Mouse (Mus musculus): ENCODE results near the gene Ucp3. TPM values are rescaled to one million over a fixed set of nuclear protein-coding genes. Genes with fewer than 3 reads are reported as not detected.

Gene Ucp3
- total RNA-seq, 2 experiments from 2014 or later = 46.7 to 47.5 TPM

DNA sequence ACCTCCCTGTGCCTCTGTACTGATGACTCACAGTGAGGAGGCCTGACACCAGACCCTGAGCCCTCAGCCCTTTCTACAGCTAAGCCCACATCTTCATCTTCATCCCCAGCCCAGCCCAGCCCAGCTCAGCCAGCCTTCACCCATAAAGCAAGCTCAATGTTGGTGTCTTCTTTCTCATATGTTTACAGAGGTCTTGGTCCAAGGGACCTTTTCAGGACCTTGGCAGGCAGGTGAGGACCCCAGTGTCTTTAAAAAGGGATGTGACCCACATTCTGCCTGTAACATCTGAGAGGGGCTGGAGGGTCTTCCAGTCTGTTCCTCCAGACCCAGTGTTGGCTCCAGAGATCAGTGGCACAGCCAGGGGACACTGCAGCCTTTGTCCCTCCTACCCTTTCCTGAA is 26.7 kb downstream of the Ucp3 start:
- no peak for DNase-seq (ENCODE audit: low spot score in 2 of 2)

DNA sequence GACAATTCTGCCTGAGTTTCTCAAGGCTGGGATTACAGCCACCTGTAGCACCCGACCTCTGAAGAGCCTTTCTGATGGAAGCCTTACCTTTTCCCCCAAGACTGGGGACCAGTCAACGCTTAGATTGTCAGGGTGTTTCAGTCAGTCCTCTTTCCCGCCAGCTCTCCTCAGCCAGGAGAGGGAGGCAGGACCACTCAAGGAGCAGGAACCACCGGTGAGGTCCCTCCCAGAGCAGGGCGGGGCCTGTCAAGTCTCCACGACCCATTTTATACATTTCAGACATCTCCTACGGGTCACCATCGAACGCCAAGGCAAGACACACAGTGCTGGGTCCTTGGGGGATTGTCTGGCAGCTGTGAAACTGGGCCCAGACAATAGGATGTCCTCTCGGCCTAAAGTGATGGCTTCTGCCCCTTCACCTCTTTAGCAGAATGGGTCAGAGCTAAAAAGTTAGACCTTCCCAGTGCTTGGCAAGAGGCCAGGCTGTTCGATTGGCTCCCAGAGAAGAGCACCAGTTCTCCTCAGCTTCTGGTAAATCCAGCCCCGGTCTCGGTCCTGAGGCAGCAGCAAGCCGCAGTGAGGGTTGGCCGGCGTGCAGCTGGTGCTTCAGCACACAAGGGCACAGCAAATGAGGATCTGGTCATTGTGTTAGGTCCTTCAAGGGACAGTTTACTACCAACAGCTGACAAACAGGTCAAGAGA is 27.6 kb downstream of the Ucp3 start:
- no peak for DNase-seq (ENCODE audit: low spot score in 2 of 2)

DNA sequence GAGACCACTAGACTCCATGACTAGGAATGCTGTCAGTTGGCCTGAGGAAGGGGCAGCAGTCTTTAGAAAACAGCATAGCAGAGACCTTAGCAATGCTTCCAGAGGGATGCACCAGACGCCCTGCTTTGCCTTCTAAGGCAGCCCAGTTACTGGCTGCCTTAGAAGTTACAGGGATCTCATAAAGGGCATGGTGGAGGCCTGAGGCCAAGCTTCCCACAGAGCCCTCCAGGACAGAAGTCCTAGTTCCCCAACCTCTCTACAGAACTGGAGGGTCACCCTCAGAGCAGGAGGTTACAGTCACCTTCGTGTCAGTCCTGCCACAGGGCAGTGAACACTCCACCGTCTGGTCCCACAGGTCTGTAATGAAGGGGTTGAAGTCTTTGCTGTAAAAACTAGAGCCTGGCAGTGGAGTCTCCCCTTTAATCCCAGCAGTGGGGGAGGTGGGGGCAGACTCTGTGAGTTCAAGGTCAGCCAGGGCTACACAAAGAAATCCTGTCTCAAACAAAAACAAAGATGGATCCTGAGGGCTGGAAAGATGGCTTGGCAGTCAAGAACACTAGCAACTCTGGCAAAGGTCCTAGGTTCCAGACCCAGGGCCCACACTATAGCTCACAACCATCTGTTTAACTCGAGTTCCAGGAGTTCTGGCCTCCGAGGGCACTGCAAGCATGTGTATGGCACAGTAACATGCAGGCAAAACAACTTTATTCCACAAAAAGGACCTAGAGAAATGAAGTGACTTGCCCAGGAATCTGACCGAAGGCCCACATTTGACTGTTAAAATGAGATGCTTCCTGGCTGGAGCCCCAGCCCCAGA is 28.4 kb downstream of the Ucp3 start:
- no peak for DNase-seq (ENCODE audit: low spot score in 2 of 2)

DNA sequence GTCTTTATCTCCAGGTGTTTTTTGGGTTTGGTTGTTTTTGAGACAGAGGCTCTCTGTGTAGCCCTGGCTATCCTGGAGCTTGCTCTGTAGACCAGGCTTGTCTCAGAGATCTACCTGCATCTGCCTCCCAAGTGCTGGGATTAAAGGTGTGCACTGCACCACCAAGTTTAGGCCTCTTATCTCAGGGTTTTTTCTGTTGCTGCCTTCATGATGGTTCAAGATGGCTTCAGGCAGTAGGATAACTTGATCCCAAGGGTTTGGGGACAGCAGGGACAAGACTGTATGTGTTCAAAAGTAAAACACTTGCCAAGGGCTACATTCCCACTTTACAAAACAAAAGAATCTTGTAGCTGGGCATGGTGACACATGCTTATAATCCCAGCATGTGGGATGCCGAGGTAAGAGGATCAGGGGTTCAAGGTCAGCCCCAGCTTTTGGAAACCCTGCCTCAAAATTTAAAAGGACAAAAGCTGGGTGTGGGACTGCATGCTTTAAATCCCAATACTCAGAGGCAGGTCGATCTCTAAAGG is 29.1 kb downstream of the Ucp3 start:
- no peak for DNase-seq (ENCODE audit: low spot score in 2 of 2)

DNA sequence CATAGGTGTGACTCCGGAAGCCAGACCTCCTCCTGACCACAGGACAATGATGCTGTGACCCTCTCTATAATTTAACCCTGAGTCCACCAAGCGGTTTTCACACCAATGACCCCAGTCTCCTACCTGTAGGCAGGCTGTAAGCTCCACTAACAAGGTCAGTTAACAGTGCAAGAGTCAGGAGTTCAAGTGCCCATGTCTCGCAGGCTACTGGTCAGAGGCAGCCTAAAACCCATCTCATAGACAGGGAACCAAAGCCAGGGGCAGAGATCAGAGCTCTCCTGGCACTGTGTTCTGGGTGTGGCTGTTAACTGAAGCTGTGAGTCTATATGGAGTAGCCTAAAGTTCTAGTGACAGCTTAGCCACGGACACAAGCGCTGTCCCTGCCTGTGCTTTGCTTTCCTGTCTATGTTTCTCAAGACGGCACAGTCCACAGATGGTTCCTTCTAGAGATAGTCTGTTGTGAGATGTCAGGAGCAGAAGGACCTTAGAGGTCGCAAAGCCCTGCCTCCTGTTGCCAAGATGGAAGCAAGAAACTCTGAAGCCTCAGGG is 29.7 kb downstream of the Ucp3 start:
- no peak for DNase-seq (ENCODE audit: low spot score in 2 of 2)

DNA sequence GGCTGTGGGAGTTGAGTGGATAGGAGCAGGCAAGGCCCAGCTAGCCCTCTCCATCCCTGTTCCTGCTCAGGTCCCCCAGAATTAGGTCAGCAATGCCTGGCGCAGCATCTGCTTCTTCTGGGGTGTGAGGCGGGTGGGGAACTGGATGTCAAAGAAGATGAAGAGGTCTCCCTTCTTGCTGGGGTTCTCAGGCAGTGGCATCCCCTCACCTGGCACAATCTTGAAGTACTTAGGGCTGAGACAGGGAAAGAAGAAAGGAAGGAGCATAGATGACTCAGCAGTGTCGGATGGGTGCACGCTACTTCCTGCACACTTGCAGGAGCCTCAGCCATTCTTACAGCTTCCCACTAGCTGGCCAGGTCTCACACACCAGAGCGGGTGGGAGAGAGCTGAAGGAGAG is 30.3 kb downstream of the Ucp3 start:
- DNase-seq (ENCODE audit: low spot score in 2 of 2) = no peak

DNA sequence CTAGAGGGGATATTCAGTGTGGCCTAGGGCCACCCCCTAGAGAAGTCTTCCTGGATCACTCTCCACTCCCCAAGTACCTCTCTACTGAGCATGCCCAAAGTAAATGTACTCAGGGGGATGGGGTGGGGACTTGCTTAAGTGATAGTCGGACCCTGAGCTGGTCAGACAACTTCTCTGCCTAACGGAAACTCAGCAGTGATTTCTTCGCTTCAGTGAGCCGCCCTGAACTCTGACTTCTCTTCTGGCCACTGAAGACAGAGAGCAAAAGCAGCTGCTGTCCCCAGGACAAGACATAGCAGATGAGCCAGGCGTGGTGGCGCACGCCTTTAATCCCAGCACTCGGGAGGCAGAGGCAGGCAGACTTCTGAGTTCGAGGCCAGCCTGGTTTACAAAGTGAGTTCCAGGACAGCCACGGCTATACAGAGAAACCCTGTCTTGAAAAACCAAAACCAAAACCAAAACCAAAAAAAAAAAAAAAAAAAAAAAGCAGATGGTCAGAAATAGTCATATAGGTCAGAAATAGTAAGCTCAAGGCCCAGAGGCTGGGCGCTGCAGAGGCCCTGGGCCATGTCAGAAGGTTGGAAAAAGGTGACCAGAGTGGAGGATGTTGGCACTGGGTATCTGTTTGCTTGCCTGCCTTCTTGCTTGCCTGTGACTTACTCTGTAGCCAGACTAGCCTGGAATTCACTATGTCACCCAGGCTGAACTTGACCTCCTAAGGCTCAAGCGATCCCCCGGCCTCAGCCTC is 32.1 kb downstream of the Ucp3 start:
- no peak for DNase-seq (ENCODE audit: low spot score in 2 of 2)

DNA sequence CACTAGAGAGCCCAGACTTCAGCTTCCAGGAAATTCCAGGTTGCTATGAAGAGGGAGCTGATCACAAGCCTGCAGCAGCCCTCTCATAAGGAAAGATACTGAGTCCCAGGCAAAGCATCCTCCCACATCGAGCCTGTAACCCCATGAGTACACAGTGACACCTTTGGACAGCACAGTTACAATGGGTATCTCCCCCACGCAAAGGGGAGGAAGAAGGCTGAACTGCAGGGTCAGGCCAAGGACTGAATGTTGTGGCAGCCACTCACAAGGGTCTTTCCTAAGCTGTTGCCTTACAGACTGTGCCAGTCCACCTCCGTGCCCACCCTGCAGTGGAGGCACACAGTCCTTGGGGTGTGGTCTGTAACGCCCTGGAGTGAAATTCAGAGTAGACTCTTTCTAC is 33.7 kb downstream of the Ucp3 start:
- DNase-seq (ENCODE audit: low spot score in 2 of 2) = no peak

DNA sequence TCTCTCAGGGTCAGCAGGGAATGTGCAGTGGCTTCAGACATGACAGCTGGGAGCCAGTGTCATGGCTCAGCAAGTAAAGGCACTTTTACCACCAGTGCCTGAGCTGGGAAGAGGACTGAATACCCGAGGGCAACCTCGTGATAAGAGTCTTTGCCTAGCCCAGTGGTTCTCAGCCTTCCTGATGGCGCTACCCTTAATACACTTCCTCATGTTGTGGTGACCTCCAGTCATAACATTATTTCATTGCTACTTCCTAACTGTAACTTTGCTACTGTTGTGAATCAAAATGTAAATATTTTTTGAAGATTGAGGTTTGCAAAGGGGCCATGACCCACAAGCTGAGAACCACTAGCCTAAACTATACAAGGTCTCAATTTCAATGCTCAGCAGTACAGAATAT is 35.9 kb downstream of the Ucp3 start:
- DNase-seq (ENCODE audit: low spot score in 2 of 2) = no peak

DNA sequence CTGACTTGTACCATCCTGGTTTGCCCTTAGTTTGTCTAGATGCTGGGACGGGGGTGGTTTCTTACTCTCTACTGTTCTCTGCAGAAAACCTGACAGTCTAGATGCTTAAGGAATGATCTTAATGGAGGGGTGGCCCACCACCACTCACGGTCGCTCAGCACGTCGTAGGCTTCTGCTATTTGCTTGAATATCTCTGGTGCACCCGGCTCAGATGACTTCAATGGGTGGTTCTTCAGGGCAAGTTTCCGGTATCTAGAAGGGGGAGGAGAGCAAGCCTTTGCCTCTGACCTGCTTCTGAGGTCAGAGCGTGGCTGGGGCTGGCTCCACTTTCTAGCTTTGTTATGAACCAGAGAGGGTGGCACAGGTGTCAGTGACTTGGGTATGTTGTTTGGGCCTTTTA is 38.8 kb downstream of the Ucp3 start:
- no peak for DNase-seq (ENCODE audit: low spot score in 2 of 2)

DNA sequence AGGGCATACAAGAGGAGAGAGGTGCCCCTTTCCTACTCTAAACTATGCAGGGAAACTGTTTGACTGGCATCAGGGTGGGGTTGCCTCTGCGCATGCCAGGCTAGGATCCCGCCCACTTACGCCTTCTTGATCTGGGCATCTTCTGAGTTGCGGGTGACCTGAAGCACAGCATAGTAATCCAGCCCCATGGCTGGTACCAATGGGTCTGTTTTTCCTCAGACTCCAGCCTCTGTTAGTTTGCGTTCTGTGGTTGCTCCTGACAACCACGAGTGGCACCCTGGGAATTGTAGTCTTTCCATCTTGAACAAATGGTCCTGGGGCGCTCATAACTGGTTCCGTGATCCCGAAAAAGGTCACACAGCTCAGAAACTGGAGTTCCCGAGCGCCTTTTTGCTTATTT is 41.8 kb downstream of the Ucp3 start, which contains the start of gene Dnajb13:
Dnajb13 (minus strand) TSS at position 388 of the 400 bp plus-strand sequence.
- DNase-seq (ENCODE audit: low spot score in 2 of 2) = no peak

DNA sequence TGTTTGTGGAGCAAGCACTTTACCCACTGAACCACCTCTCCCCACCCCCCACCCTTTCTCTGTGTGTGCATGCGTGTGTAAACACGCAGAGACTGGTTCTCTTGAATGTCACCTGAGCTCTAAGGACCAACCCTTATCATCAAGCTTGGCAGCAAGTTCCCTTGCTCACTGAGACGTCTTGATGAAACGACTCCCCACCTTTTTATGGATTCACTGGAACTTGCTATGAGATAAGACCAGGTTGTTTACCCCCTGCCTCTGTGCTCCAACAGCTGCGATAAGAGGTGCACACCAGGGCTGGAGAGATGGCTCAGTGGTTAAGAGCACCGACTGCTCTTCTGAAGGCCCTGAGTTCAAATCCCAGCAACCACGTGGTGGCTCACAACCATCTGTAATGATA is 47.4 kb downstream of the Ucp3 start:
- DNase-seq (ENCODE audit: low spot score in 2 of 2) = no peak

DNA sequence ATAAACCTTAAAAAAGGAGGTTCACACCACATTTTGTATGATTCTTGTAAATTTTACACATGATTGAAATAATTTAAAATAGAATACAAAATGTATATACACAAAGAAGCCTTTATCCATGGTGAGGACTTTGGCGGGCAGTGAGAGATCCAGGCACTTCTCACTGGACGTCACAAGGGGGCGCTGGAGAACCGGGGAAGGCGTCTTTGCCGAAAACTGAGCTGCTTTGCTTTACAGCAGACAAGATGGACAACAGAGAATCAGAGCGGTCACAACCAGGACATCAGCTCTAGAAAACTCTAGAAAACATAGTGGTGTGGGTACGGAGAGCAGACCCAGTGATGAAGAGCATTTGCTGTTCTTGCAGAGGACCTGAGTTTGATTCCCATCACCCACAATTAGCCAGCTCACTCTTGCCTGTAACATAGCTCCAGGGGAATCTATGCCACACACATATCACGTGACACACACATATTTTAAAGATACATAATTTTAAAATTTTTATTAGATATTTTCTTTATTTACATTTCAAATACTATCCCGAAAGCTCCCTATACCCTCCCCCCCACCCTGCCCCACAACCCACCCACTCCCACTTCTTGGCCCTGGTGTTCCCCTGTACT is 48.0 kb downstream of the Ucp3 start:
- peak; percentile 70 to 83 for DNase-seq (ENCODE audit: low spot score in 2 of 2)

DNA sequence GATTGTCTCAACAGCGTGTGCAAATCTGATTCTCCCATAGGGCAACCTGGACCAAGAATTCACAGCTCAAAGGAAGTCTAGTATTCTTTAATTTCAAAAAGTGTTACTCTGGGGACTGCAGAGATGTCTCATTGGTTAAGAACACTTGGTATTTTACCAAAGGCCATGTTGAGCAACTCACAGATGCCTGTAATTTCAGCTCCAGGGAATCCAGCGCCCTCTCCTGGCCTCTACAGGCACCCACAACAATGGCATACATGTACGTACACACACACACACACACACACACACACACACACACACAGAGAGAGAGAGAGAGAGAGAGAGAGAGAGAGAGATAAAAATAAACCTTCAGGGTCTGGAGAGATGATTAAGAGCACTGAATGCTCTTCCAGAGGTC is 49.4 kb downstream of the Ucp3 start:
- no peak for DNase-seq (ENCODE audit: low spot score in 2 of 2)

DNA sequence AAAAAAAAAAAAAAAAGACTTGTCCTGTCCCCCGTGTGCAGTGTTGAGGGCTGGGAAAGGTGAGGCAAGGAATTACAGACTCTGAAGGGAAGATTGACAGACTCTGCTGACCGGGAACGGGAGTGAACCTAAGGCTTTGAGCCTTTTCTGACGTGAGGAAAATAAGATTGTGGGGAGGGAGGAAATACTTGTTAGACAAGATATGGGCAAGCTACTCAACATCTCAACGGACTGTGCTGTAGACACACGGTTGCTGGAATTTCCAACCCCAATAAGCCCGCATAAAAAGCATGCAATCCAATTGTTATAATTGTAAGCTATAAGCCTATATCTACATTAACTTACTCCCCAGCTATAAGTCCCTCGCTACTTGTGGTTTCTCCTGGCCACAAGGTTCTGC is 51.9 kb downstream of the Ucp3 start:
- DNase-seq (ENCODE audit: low spot score in 2 of 2) = no peak

DNA sequence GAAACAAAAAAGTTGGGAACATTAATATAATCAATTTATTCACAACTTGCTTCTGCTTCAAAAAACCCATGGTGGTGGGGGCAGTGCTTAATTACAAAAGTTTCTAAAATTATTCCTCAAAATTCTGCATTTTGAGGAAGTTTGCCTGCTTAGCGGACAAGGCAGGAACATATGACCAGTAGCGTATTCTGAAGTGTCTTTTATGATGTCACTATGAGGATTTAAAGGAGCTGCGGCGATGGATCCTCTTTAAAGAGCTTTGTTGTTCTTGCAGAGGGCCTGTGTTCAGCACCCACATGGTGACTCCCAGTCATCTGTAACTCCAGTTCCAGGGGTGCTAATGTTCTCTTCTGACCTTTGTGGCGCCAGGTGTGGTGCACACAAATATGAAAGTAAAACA is 58.0 kb downstream of the Ucp3 start:
- no peak for DNase-seq (ENCODE audit: low spot score in 2 of 2)

DNA sequence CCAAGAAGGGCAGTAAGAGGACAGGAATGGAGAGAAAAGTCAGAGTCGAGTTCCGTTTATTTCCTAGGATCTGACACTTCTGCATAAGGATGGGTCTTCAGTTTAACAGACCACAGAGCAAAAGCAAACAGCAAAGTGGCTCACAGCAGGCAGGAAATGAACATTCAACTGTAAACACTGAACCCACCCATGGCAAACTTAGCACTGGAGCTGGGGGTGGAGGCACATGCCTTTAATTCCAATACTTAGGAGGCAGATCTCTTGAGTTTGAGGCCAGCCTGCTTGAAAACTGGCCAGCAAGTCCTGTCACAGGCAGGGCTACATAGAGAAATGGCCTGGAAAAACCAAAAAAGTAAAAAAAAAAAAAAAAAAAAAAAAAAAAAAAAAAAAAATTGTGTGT is 60.7 kb downstream of the Ucp3 start:
- DNase-seq (ENCODE audit: low spot score in 2 of 2) = no peak

DNA sequence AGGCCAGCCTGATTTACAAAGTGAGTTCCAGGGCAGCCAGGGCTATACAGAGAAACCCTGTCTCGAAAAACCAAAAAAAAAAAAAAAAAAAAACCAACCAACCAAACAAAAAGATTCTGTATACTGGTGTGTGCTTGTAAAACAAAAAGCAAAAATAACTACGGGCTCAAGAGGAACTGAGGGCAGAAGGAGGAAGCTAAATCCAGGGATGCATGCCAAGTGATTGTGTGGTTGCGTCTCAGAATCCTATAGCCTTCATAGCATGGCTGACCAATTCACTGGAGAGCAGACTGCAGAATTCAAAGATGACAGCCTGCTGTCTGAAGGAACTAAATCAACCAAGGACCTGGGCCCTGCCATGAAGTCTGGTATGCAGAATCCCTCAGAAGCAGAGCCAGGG is 61.4 kb downstream of the Ucp3 start:
- no peak for DNase-seq (ENCODE audit: low spot score in 2 of 2)

DNA sequence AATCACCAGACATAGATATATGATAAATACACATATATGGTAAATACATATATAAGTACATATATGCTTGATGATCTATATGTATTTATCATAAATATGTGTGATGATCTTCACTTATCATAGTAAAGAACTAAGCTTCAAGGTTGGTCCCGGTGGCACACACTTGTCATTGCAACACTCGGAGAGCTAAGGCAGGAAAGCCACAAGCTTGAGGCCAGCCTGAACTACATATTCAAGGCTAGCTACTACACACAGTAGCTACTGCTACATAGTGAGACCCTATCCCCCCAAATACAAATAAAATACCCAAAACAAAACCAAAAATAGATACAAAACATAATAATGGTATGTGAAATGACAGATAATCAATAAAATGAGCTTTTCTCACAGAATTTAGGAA is 63.0 kb downstream of the Ucp3 start:
- no peak for DNase-seq (ENCODE audit: low spot score in 2 of 2)
